Mouse (Mus musculus) kidney, adult 2 months (tissue): ENCODE results near the gene Sdk2. TPM values are rescaled to one million over a fixed set of nuclear protein-coding genes. Genes with fewer than 3 reads are reported as not detected.

Experiments
- DNase-seq: peaks from one replicate; pipeline ENCODE4 v3.0.0; 2021
- H3K27ac ChIP-seq: fragments of 200-500 bp; 2 replicates; pipeline ENCODE4 v1.5.1; 2012; ENCODE audit warnings: low read depth, low read length, control low read depth, inconsistent platforms; ENCODE audit not compliant: insufficient read depth
- H3K27me3 ChIP-seq: fragments of 200-500 bp; replicated peaks from 2 replicates; pipeline ENCODE4 v1.6.1; 2012; ENCODE audit warnings: mild to moderate bottlenecking, moderate library complexity, low read length, inconsistent platforms; ENCODE audit not compliant: control insufficient read depth, insufficient read depth
- H3K36me3 ChIP-seq: fragments of 200-500 bp; 2 replicates; pipeline ENCODE4 v1.6.1; 2012; ENCODE audit warnings: mild to moderate bottlenecking, moderate library complexity, low read length, inconsistent platforms; ENCODE audit not compliant: control insufficient read depth, insufficient read depth
- H3K4me1 ChIP-seq: fragments of 200-500 bp; 2 replicates; pipeline ENCODE4 v1.6.1; 2011; ENCODE audit warnings: low read length; ENCODE audit not compliant: control insufficient read depth, insufficient read depth
- H3K4me3 ChIP-seq: fragments of 200-500 bp; 2 replicates; pipeline ENCODE4 v1.5.1; 2011; ENCODE audit warnings: mild to moderate bottlenecking, low read depth, low read length, control low read depth; ENCODE audit not compliant: insufficient read depth
- CTCF ChIP-seq: fragments of 200-500 bp; conservative IDR thresholded peaks from 2 replicates; pipeline ENCODE4 v1.5.1; 2011; ENCODE audit warnings: low read depth, mild to moderate bottlenecking, control low read depth, low read length, moderate library complexity, mixed read lengths; ENCODE audit not compliant: insufficient read depth, insufficient read length
- POLR2A ChIP-seq: fragments of 200-500 bp; IDR thresholded peaks from one replicate; pipeline ENCODE4 v1.6.1; 2011; ENCODE audit warnings: low read depth, low read length, control low read depth
- WGBS: fragments of 180-500 bp; shearing (Covaris S2); methylation state at CpG from one replicate; pipeline ENCODE4 v1.1.7; 2018; 5-methylcytosine and 5-hydroxymethylcytosine counted together
- polyA plus RNA-seq: library from polyadenylated mRNA; depleted of rRNA; stranded (reverse); fragments of >200 nt; gene quantifications from 2 replicates; pipeline ENCODE4 v1.2.3, GENCODE M21; 2012; rRNA removed

Gene Sdk2
- 0.46 and 0.63 TPM in 2 replicates for polyA plus RNA-seq

GRCm38 (mm10) chr11:114066951-114067762 is at the start of gene Sdk2:
Gene Sdk2, minus strand, starts transcription at chr11:114067046.
- H3K4me3 ChIP-seq = peak within 1 kb of the TSS; percentile 40; the same call in 1 of the 2 replicates
- no peak for TF ChIP-seq CTCF
- H3K27me3 ChIP-seq = peaks cover 3% of the 10 kb centered on the region
- peak; percentile 20 for DNase-seq
- H3K4me1 ChIP-seq = no peaks in the 10 kb centered on the region
- no peaks in the 10 kb centered on the region for H3K36me3 ChIP-seq
- no peak within 1 kb of the TSS for H3K27ac ChIP-seq
- 4% methylated on average over 51 of the region's 52 CpGs for whole genome bisulfite sequencing

GRCm38 (mm10) chr11:114115077-114115476 is 48.2 kb upstream of the Sdk2 start:
- Histone ChIP-seq H3K4me3 (no peak overlapping the region), H3K36me3 (no peaks in the 10 kb centered on the region), H3K4me1 (no peaks in the 10 kb centered on the region), H3K27me3 (no peaks in the 10 kb centered on the region), H3K27ac (no peak overlapping the region)
- no peak for DNase-seq
- 82% methylated on average over 13 of the region's 13 CpGs for WGBS
- TF ChIP-seq CTCF = no peak

- no peak for DNase-seq
- WGBS = 71% methylated on average over 12 of the region's 12 CpGs
- no peak for TF ChIP-seq CTCF
- TF ChIP-seq POLR2A = no peak
- Histone ChIP-seq H3K4me1 (no peaks in the 10 kb centered on the region), H3K27me3 (no peaks in the 10 kb centered on the region), H3K27ac (no peak overlapping the region), H3K36me3 (no peaks in the 10 kb centered on the region), H3K4me3 (no peak overlapping the region)
Measured at GRCm38 (mm10) chr11:114114674-114115073, 47.8 kb upstream of the Sdk2 start.

GRCm38 (mm10) chr11:114110851-114111250 is 44.0 kb upstream of the Sdk2 start:
- Histone ChIP-seq H3K4me3 (no peak overlapping the region), H3K36me3 (no peaks in the 10 kb centered on the region), H3K4me1 (no peaks in the 10 kb centered on the region), H3K27me3 (no peaks in the 10 kb centered on the region), H3K27ac (no peak overlapping the region)
- WGBS = 63% methylated on average over 3 of the region's 3 CpGs
- no peak for TF ChIP-seq CTCF
- TF ChIP-seq POLR2A = no peak
- no peak for DNase-seq

GRCm38 (mm10) chr11:114093636-114094035 is 26.8 kb upstream of the Sdk2 start:
- no peak overlapping the region for H3K4me3 ChIP-seq
- H3K27ac ChIP-seq = no peak overlapping the region
- H3K36me3 ChIP-seq = no peaks in the 10 kb centered on the region
- no peaks in the 10 kb centered on the region for H3K27me3 ChIP-seq
- 25% methylated on average over 7 of the region's 7 CpGs for WGBS
- TF ChIP-seq POLR2A (no peak), CTCF (no peak)
- no peaks in the 10 kb centered on the region for H3K4me1 ChIP-seq
- no peak for DNase-seq

- no peaks in the 10 kb centered on the region for H3K27me3 ChIP-seq
- no peak for DNase-seq
- no peak overlapping the region for H3K27ac ChIP-seq
- WGBS = 44% methylated on average over 7 of the region's 7 CpGs
- no peak overlapping the region for H3K4me3 ChIP-seq
- H3K4me1 ChIP-seq = no peaks in the 10 kb centered on the region
- H3K36me3 ChIP-seq = no peaks in the 10 kb centered on the region
- TF ChIP-seq POLR2A (no peak), CTCF (no peak)
Measured at GRCm38 (mm10) chr11:114093175-114093574, 26.3 kb upstream of the Sdk2 start.

GRCm38 (mm10) chr11:114080606-114081005 is 13.8 kb upstream of the Sdk2 start:
- Histone ChIP-seq H3K36me3 (no peaks in the 10 kb centered on the region), H3K27ac (no peak overlapping the region), H3K4me3 (no peak overlapping the region), H3K27me3 (no peaks in the 10 kb centered on the region), H3K4me1 (no peaks in the 10 kb centered on the region)
- TF ChIP-seq POLR2A (no peak), CTCF (no peak)
- DNase-seq = no peak
- 60% methylated on average over 9 of the region's 9 CpGs for WGBS
